Mouse (Mus musculus): ENCODE measurements at regions not wholly inside any gene's neighbourhood (a gene's known extent, or its start where the extent isn't known, plus 50 kb on each side); places are given as distances from the start of the nearest gene placed in this dataset.

- TF ChIP-seq USF1 (IDR thresholded peaks at IDR 0.05; ENCODE audit: low read depth) = no peak
- TF ChIP-seq MAX (IDR thresholded peaks at IDR 0.05) = no peak
- TF ChIP-seq CTCF (IDR thresholded peaks at IDR 0.05; ENCODE audit: control insufficient read depth, insufficient read depth, insufficient read length) = no peak
- no peak for TF ChIP-seq MYOG (IDR thresholded peaks at IDR 0.05; ENCODE audit: control insufficient read depth, extremely low read depth, insufficient read length)
- TF ChIP-seq CEBPB (IDR thresholded peaks at IDR 0.05; ENCODE audit: low read depth) = no peak
- no peak for TF ChIP-seq FOSL1 (IDR thresholded peaks at IDR 0.05; ENCODE audit: insufficient read depth, low read length, poor library complexity, severe bottlenecking)
- no peak for TF ChIP-seq MYOD1 (IDR thresholded peaks at IDR 0.05; ENCODE audit: control insufficient read depth, insufficient read length, low read depth)
Measured at GRCm38 (mm10) chr6:22591592-22591991, 235.5 kb upstream of the Fam3c start.

Data from C2C12 (cell line).